Mouse (Mus musculus) limb, embryonic 14.5 days (tissue): ENCODE results near the gene Miox. TPM values are rescaled to one million over a fixed set of nuclear protein-coding genes. Genes with fewer than 3 reads are reported as not detected.

Experiments used
- ATAC-seq: fragments of 200-750 bp; cut with Nextera tagmentation; 2 replicates; pipeline ENCODE4 v1.8.0; 2017; ENCODE audit warnings: low read depth, moderate number of reproducible peaks, moderate TSS enrichment; ENCODE audit not compliant: low FRiP score
- DNase-seq: peaks from one replicate; pipeline ENCODE4 v3.0.0-alpha.2; 2015; ENCODE audit warnings: low spot score
- H3K27ac ChIP-seq: fragments of 300-500 bp; sonication (generic); replicated peaks from 2 replicates; pipeline ENCODE4 v1.5.1; 2014; ENCODE audit warnings: low read depth, mild to moderate bottlenecking, low read length, moderate library complexity, mixed read lengths
- H3K27me3 ChIP-seq: fragments of 300-500 bp; sonication (generic); 2 replicates; pipeline ENCODE4 v1.6.1; 2014; ENCODE audit warnings: low read length, mixed read lengths; ENCODE audit not compliant: control insufficient read depth, insufficient read depth
- H3K36me3 ChIP-seq: fragments of 300-500 bp; sonication (generic); 2 replicates; pipeline ENCODE4 v1.6.1; 2014; ENCODE audit warnings: mild to moderate bottlenecking, low read length, moderate library complexity, mixed read lengths; ENCODE audit not compliant: control insufficient read depth, insufficient read depth
- H3K4me1 ChIP-seq: fragments of 300-500 bp; sonication (generic); 2 replicates; pipeline ENCODE4 v1.6.1; 2014; ENCODE audit warnings: antibody characterized with exemption, low read length, mixed read lengths; ENCODE audit not compliant: control insufficient read depth, insufficient read depth
- H3K4me2 ChIP-seq: fragments of 300-500 bp; sonication (generic); replicated peaks from 2 replicates; pipeline ENCODE4 v1.6.1; 2014; ENCODE audit warnings: low read depth, mild to moderate bottlenecking, low read length, moderate library complexity; ENCODE audit not compliant: severe bottlenecking
- H3K4me3 ChIP-seq: fragments of 300-500 bp; sonication (generic); replicated peaks from 2 replicates; pipeline ENCODE4 v1.5.1; 2014; ENCODE audit warnings: low read length
- H3K9ac ChIP-seq: fragments of 300-500 bp; sonication (generic); 2 replicates; pipeline ENCODE4 v1.6.1; 2014; ENCODE audit warnings: mild to moderate bottlenecking, low read depth, low read length, moderate library complexity; ENCODE audit not compliant: severe bottlenecking
- H3K9me3 ChIP-seq: fragments of 300-500 bp; sonication (generic); 2 replicates; pipeline ENCODE4 v1.6.1; 2016; ENCODE audit warnings: low read length; ENCODE audit not compliant: control insufficient read depth
- POLR2A ChIP-seq: fragments of 200-500 bp; IDR thresholded peaks from 2 replicates; pipeline ENCODE4 v1.8.0; 2012; ENCODE audit warnings: inconsistent platforms, mild to moderate bottlenecking, moderate library complexity, borderline replicate concordance; ENCODE audit not compliant: insufficient read depth, insufficient read length; ENCODE audit errors: extremely low read depth
- WGBS: fragments of 180-500 bp; shearing (Covaris S2); extraction: QIAGEN DNeasy Blood & Tissue Kit; methylation state at CpG from one replicate; pipeline ENCODE4 v1.1.7; 2014; 5-methylcytosine and 5-hydroxymethylcytosine counted together
- polyA plus RNA-seq, 2 experiments: library from polyadenylated mRNA; depleted of rRNA in 1 of 2; stranded (reverse) in 1 of 2; unstranded in 1 of 2; fragments of >200 nt; fragmentation: Nextera tagmentation in 1 of 2; extraction: Ambion mirVana in 1 of 2; gene quantifications; 2 replicates each; pipeline versions ENCODE4 v1.2.1 to v1.2.3; 2012 to 2014

The Miox gene
- polyA plus RNA-seq (2012; rRNA removed) (not detected in 2 replicates), polyA plus RNA-seq (2014; fragmentation: Nextera tagmentation; extraction: Ambion mirVana) (not detected in 2 replicates)

DNA sequence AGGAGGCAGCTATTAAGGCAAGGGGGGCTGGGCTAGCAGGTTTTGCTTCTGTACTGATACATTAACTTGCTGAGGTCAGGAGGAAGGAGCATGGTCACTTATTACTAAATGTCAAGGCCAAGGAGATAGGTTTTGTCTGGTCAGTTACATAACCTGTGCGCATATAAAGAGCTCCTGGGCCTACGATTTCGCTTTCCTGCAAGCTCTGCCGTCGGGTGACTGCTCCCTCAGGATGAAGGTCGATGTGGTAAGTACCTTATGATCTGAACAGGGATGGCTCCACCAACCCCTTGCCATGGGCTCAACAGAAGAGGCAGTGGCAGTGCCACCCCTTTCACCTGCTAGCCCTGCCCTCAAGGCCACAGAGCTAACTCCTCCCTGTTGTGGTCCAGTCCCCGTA lies at the start of gene Miox:
Gene Miox (plus strand): TSS at position 128 of the 400 bp plus-strand sequence.
- H3K4me2 ChIP-seq, result no peak within 1 kb of the TSS
- H3K36me3 ChIP-seq, result no peaks in the 10 kb centered on the region
- WGBS, result 89% methylated on average over 7 of the region's 7 CpGs
- H3K27me3 ChIP-seq, result no peaks in the 10 kb centered on the region
- ATAC-seq (no peak), DNase-seq (no peak)
- no peak for TF ChIP-seq POLR2A
- H3K27ac ChIP-seq, result no peak within 1 kb of the TSS
- H3K4me3 ChIP-seq, result no peak within 1 kb of the TSS
- no peak within 1 kb of the TSS for H3K9ac ChIP-seq
- no peaks in the 10 kb centered on the region for H3K4me1 ChIP-seq
- H3K9me3 ChIP-seq, result no peaks in the 10 kb centered on the region

DNA sequence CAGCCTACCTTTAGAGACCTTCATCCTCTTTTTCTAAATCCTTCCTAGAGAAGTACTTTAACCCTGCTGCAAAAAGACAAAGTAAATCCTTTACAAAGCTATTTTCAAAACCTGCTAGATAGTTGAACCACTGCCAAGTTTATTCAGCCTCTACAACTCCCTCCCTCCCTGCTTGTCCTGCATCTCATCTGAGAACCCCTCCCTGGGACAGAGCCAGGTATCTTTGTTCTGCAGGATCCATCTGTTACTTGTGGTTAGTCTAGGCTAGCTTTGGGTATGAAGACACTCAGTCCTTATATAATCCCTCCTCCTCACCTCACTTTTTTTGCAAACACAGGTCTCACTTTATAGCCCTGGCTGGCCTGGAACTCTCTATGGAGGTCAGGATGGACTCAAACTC lies 49.2 kb upstream of the Miox start:
- H3K4me1 ChIP-seq, result no peaks in the 10 kb centered on the region
- DNase-seq (no peak), ATAC-seq (no peak)
- H3K4me2 ChIP-seq, result no peak overlapping the region
- H3K36me3 ChIP-seq, result peaks cover 91% of the 10 kb centered on the region
- no peak overlapping the region for H3K4me3 ChIP-seq
- no peak overlapping the region for H3K27ac ChIP-seq
- no peak for TF ChIP-seq POLR2A
- H3K9me3 ChIP-seq, result no peaks in the 10 kb centered on the region
- no peaks in the 10 kb centered on the region for H3K27me3 ChIP-seq
- no peak overlapping the region for H3K9ac ChIP-seq

DNA sequence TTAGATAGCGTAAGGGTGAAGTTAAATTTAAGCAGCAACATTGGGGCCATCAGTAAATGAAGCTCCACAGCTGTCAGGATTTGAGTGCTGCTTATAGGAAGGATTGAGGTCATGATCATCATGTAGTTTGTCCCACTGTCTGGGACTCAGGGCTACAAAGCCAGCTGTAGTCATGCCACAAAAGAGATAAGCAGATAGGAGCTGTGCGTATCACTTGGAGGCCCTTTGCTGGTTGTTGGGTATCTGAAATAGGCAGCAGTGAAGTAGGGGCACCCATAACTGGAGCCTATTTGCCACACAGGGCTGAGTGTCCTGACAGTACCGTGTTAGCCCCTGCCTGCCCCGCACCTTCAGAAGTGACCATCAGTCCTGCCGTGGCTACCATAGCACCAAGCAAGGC lies 48.7 kb upstream of the Miox start:
- H3K27me3 ChIP-seq, result no peaks in the 10 kb centered on the region
- no peak overlapping the region for H3K27ac ChIP-seq
- no peaks in the 10 kb centered on the region for H3K4me1 ChIP-seq
- no peak for DNase-seq
- 89% methylated on average over 5 of the region's 5 CpGs for WGBS
- no peak overlapping the region for H3K4me3 ChIP-seq
- no peaks in the 10 kb centered on the region for H3K9me3 ChIP-seq
- H3K36me3 ChIP-seq, result peaks cover 90% of the 10 kb centered on the region
- H3K9ac ChIP-seq, result no peak overlapping the region
- H3K4me2 ChIP-seq, result no peak overlapping the region
- no peak for ATAC-seq
- TF ChIP-seq POLR2A, result no peak

DNA sequence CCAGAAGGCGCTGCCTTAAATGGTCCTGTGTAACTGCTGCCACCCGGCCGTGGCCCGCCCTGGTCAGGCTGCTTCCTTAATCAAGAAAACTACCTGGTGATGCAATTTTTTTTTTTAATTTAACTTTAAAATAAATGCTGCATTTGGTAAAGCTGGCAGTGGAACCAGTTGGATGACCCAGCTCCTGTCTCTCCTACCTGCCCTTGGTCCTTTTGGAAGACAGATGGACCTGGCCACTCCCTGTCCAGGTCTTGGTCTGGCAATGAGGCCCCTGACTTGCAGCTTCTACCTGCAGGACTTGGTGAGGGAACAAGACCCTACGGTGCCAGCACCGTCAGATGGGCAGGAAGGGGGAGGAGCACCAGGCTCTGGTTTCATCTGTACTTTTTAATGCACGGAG lies 48.1 kb upstream of the Miox start:
- WGBS, result 68% methylated on average over 7 of the region's 7 CpGs

DNA sequence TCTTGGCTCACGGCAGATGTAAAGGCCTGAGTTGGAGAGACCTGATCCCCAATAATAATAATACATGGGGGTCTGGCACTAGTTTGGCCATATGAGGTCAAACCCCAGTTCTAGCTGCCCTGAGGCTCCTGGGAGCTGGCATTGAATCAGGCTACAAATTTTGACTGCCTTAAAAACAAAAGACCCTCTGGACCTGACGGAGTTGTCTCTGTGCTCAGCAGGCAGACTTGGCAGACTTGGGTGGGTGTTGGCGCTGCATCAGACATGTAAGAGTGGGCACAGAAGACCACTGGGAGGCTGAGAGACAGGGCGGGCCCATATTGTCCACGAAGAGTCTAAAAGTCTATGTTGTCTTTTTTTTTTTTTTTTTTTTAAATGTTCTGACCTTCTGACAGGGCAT lies 47.6 kb upstream of the Miox start:
- Histone ChIP-seq H3K4me3 (no peak overlapping the region), H3K4me2 (no peak overlapping the region), H3K4me1 (no peaks in the 10 kb centered on the region), H3K9me3 (no peaks in the 10 kb centered on the region), H3K27ac (no peak overlapping the region), H3K9ac (no peak overlapping the region), H3K27me3 (no peaks in the 10 kb centered on the region), H3K36me3 (peaks cover 84% of the 10 kb centered on the region)
- 86% methylated on average over 5 of the region's 5 CpGs for WGBS
- no peak for TF ChIP-seq POLR2A
- DNase-seq, result no peak
- no peak for ATAC-seq

More for the DNA sequence above, 48.1 kb upstream of the Miox start:
- Histone ChIP-seq H3K4me3 (no peak overlapping the region), H3K27ac (no peak overlapping the region), H3K9ac (no peak overlapping the region), H3K27me3 (no peaks in the 10 kb centered on the region), H3K4me1 (no peaks in the 10 kb centered on the region), H3K36me3 (peaks cover 84% of the 10 kb centered on the region), H3K4me2 (no peak overlapping the region), H3K9me3 (no peaks in the 10 kb centered on the region)
- ATAC-seq (no peak), DNase-seq (no peak)
- TF ChIP-seq POLR2A, result no peak

DNA sequence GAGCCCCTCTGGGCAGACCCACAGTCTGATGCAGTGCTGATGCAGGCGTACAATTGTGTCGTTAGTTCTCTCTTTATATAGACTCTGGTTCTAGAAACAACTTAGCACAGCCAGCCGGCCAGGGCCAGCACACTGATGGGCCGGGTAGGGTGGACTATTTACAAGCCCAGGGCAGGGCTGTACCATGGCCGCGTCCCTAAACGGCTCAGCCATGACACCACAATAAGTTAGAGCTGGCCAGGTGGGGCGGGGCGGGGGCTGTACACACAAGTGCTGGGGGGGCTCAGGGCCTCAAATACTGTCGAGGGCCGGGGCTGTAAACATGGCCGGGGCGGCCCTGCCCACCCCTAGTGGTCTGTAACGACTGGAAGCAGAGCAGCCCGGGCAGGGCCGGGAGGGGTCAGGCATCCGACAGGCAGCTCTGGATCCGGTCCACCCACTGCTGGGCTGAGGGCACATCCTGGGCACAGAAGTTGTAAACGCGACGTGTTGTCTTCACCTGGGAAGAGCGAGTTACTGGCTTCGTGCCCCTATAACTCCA lies 45.9 kb upstream of the Miox start:
- Histone ChIP-seq H3K9ac (no peak overlapping the region), H3K4me2 (no peak overlapping the region), H3K9me3 (no peaks in the 10 kb centered on the region), H3K27ac (no peak overlapping the region), H3K27me3 (no peaks in the 10 kb centered on the region), H3K36me3 (peaks cover 84% of the 10 kb centered on the region), H3K4me1 (no peaks in the 10 kb centered on the region), H3K4me3 (no peak overlapping the region)
- 91% methylated on average over 23 of the region's 23 CpGs for WGBS
- ATAC-seq (no peak), DNase-seq (no peak)
- no peak for TF ChIP-seq POLR2A
